Mouse (Mus musculus) MEL (cell line): ENCODE measurements around the gene Wnt2b. TPM values are rescaled to one million over a fixed set of nuclear protein-coding genes. Genes with fewer than 3 reads are reported as not detected.
A peak's percentile ranks its signal among the peaks of the same experiment; 100 is the strongest.

Source experiments
- DNase-seq: peaks from one replicate; pipeline ENCODE4 v3.0.0; 2011; ENCODE audit warnings: low read depth, low spot score
- H3K27ac ChIP-seq: 2 replicates; pipeline ENCODE4 v1.5.1; 2012; ENCODE audit warnings: low read depth, mild to moderate bottlenecking, control low read depth, low read length, moderate library complexity; ENCODE audit not compliant: control insufficient read depth
- H3K27me3 ChIP-seq, 2 experiments: fragments of 150-350 bp in 1 of 2; sonication (generic) in 1 of 2; 2 replicates each; pipeline ENCODE4 v1.6.1; 2012; ENCODE audit warnings: low read length in 2 of 2, mild to moderate bottlenecking in 2 of 2, improper control_type of control experiment in 1 of 2, moderate library complexity in 1 of 2; ENCODE audit not compliant: insufficient read depth in 2 of 2, control insufficient read depth in 1 of 2
- H3K36me3 ChIP-seq, 2 experiments: 2 replicates each; pipeline ENCODE4 v1.6.1; 2012 to 2014; ENCODE audit warnings: low read length in 2 of 2, improper control_type of control experiment in 1 of 2, inconsistent platforms in 1 of 2, mild to moderate bottlenecking in 1 of 2; ENCODE audit not compliant: insufficient read depth in 2 of 2, control insufficient read depth in 1 of 2
- H3K4me1 ChIP-seq, 2 experiments: fragments of 150-350 bp in 1 of 2; sonication (generic) in 1 of 2; 2 replicates each; pipeline ENCODE4 v1.6.1; 2012; ENCODE audit warnings: low read length in 2 of 2, improper control_type of control experiment in 1 of 2, mild to moderate bottlenecking in 1 of 2; ENCODE audit not compliant: insufficient read depth in 2 of 2, control insufficient read depth in 1 of 2
- H3K4me3 ChIP-seq, 2 experiments: fragments of 150-350 bp in 1 of 2; sonication (generic) in 1 of 2; 2 replicates each; pipeline ENCODE4 v1.5.1; 2012; ENCODE audit warnings: low read depth in 2 of 2, low read length in 2 of 2, mild to moderate bottlenecking in 2 of 2, moderate library complexity in 2 of 2, control low read depth in 1 of 2, improper control_type of control experiment in 1 of 2; ENCODE audit not compliant: control insufficient read depth in 1 of 2, insufficient read depth in 1 of 2
- H3K79me2 ChIP-seq: 2 replicates; pipeline ENCODE4 v1.6.1; 2012; ENCODE audit warnings: mild to moderate bottlenecking, low read length, moderate library complexity; ENCODE audit not compliant: control insufficient read depth, poor library complexity, insufficient read depth
- H3K9ac ChIP-seq: 2 replicates; pipeline ENCODE4 v1.6.1; 2012; ENCODE audit warnings: low read depth, mild to moderate bottlenecking, control low read depth, low read length, moderate library complexity; ENCODE audit not compliant: control insufficient read depth, poor library complexity, severe bottlenecking
- H3K9me3 ChIP-seq: fragments of 150-350 bp; sonication (generic); replicated peaks from 2 replicates; pipeline ENCODE4 v1.6.1; 2012; ENCODE audit warnings: mild to moderate bottlenecking, low read length, improper control_type of control experiment, moderate library complexity; ENCODE audit not compliant: insufficient read depth
- BHLHE40 ChIP-seq: IDR thresholded peaks from 2 replicates; pipeline ENCODE4 v1.6.1; 2012; ENCODE audit warnings: low read depth, mild to moderate bottlenecking, inconsistent platforms, low read length, improper control_type of control experiment, borderline replicate concordance
- CTCF ChIP-seq, 3 experiments: IDR thresholded peaks in 2 of 3; conservative IDR thresholded peaks in 1 of 3; 2 replicates each; pipeline ENCODE4 v1.5.1; 2011 to 2012; ENCODE audit warnings: low read length in 3 of 3, low read depth in 2 of 3, mild to moderate bottlenecking in 2 of 3, improper control_type of control experiment in 1 of 3, inconsistent platforms in 1 of 3, mixed read lengths in 1 of 3, moderate library complexity in 1 of 3; ENCODE audit not compliant: control insufficient read depth in 1 of 3, insufficient read depth in 1 of 3, poor library complexity in 1 of 3, severe bottlenecking in 1 of 3
- E2F4 ChIP-seq: IDR thresholded peaks from 2 replicates; pipeline ENCODE4 v1.6.1; 2011; ENCODE audit warnings: low read depth, low read length, improper control_type of control experiment, borderline replicate concordance
- ELF1 ChIP-seq: IDR thresholded peaks from 2 replicates; pipeline ENCODE4 v1.6.1; 2014; ENCODE audit warnings: low read depth, mild to moderate bottlenecking, inconsistent platforms, low read length, improper control_type of control experiment, moderate library complexity
- GATA1 ChIP-seq: IDR thresholded peaks from 2 replicates; pipeline ENCODE4 v1.6.1; 2011; ENCODE audit warnings: low read depth, low read length, improper control_type of control experiment
- HCFC1 ChIP-seq: IDR thresholded peaks from 2 replicates; pipeline ENCODE4 v1.6.1; 2012; ENCODE audit warnings: low read depth, mild to moderate bottlenecking, inconsistent platforms, low read length, improper control_type of control experiment, moderate library complexity
- JUND ChIP-seq: IDR thresholded peaks from 2 replicates; pipeline ENCODE4 v1.6.1; 2011; ENCODE audit warnings: low read depth, mild to moderate bottlenecking, improper control_type of control experiment, low read length
- MEF2A ChIP-seq: IDR thresholded peaks from 2 replicates; pipeline ENCODE4 v1.6.1; 2014; ENCODE audit warnings: low read depth, mild to moderate bottlenecking, inconsistent platforms, low read length, improper control_type of control experiment; ENCODE audit not compliant: poor library complexity, insufficient replicate concordance, severe bottlenecking; ENCODE audit errors: extremely low read depth
- MYB ChIP-seq: IDR thresholded peaks from 2 replicates; pipeline ENCODE4 v1.6.1; 2011; ENCODE audit warnings: mild to moderate bottlenecking, low read depth, low read length, improper control_type of control experiment
- MYC ChIP-seq: IDR thresholded peaks from 2 replicates; pipeline ENCODE4 v1.6.1; 2011; ENCODE audit warnings: low read depth, mild to moderate bottlenecking, low read length, improper control_type of control experiment, moderate library complexity
- NELFE ChIP-seq: IDR thresholded peaks from 2 replicates; pipeline ENCODE4 v1.6.1; 2011; ENCODE audit warnings: low read depth, low read length, improper control_type of control experiment
- NRF1 ChIP-seq: IDR thresholded peaks from 2 replicates; pipeline ENCODE4 v1.6.1; 2014; ENCODE audit warnings: low read depth, mild to moderate bottlenecking, inconsistent platforms, low read length, improper control_type of control experiment, moderate library complexity; ENCODE audit not compliant: poor library complexity, insufficient read depth, severe bottlenecking
- POLR2A ChIP-seq, 2 experiments: IDR thresholded peaks; 2 replicates each; pipeline ENCODE4 v1.6.1; 2011 to 2012; ENCODE audit warnings: low read length in 2 of 2, mild to moderate bottlenecking in 2 of 2, control low read depth in 1 of 2, improper control_type of control experiment in 1 of 2, low read depth in 1 of 2, moderate library complexity in 1 of 2; ENCODE audit not compliant: control insufficient read depth in 1 of 2, insufficient read depth in 1 of 2, poor library complexity in 1 of 2
- POLR2AphosphoS5 ChIP-seq: IDR thresholded peaks from 2 replicates; pipeline ENCODE4 v1.6.1; 2012; ENCODE audit warnings: low read depth, borderline replicate concordance, mild to moderate bottlenecking, inconsistent platforms, low read length, moderate library complexity, mixed read lengths
- RAD21 ChIP-seq: IDR thresholded peaks from 2 replicates; pipeline ENCODE4 v1.6.1; 2011; ENCODE audit warnings: mild to moderate bottlenecking, low read depth, low read length, improper control_type of control experiment
- RCOR1 ChIP-seq: IDR thresholded peaks from 2 replicates; pipeline ENCODE4 v1.6.1; 2012; ENCODE audit warnings: low read depth, mild to moderate bottlenecking, inconsistent platforms, low read length, improper control_type of control experiment
- SIN3A ChIP-seq: IDR thresholded peaks from 2 replicates; pipeline ENCODE4 v1.6.1; 2012; ENCODE audit warnings: low read length, improper control_type of control experiment, inconsistent platforms
- SMC3 ChIP-seq: IDR thresholded peaks from 2 replicates; pipeline ENCODE4 v1.6.1; 2011; ENCODE audit warnings: low read depth, low read length, improper control_type of control experiment
- TAL1 ChIP-seq: IDR thresholded peaks from 2 replicates; pipeline ENCODE4 v1.6.1; 2012; ENCODE audit warnings: mild to moderate bottlenecking, inconsistent platforms, low read length, moderate library complexity, mixed read lengths
- TBP ChIP-seq: IDR thresholded peaks from 2 replicates; pipeline ENCODE4 v1.8.0; 2011; ENCODE audit warnings: low read depth, low read length, improper control_type of control experiment
- TCF12 ChIP-seq: IDR thresholded peaks from 2 replicates; pipeline ENCODE4 v1.6.1; 2014; ENCODE audit warnings: low read depth, mild to moderate bottlenecking, inconsistent platforms, low read length, improper control_type of control experiment, moderate library complexity
- UBTF ChIP-seq: IDR thresholded peaks from 2 replicates; pipeline ENCODE4 v1.6.1; 2012; ENCODE audit warnings: low read depth, mild to moderate bottlenecking, inconsistent platforms, low read length, improper control_type of control experiment, moderate library complexity, borderline replicate concordance; ENCODE audit not compliant: insufficient read depth
- ZC3H11A ChIP-seq: IDR thresholded peaks from 2 replicates; pipeline ENCODE4 v1.6.1; 2012; ENCODE audit warnings: low read depth, mild to moderate bottlenecking, inconsistent platforms, low read length, improper control_type of control experiment
- polyA plus RNA-seq, 2 experiments: library from polyadenylated mRNA; stranded (reverse) in 1 of 2; unstranded in 1 of 2; fragments of >175 nt in 1 of 2; fragments of >200 nt in 1 of 2; gene quantifications; 2 replicates each; pipeline versions ENCODE4 v1.2.1 to v1.2.4; 2012; ENCODE audit warnings: low replicate concordance in 2 of 2, low read depth in 1 of 2; ENCODE audit not compliant: insufficient read length in 2 of 2, insufficient read depth in 1 of 2, missing spikeins in 1 of 2
- total RNA-seq: library from RNA; depleted of rRNA; stranded (reverse); fragments of 300-350 nt; gene quantifications from 2 replicates; pipeline ENCODE4 v1.2.3, GENCODE M21; 2012

Gene Wnt2b
- total and polyA plus RNA-seq, 3 experiments: 0.31 TPM; not detected in 2

DNA sequence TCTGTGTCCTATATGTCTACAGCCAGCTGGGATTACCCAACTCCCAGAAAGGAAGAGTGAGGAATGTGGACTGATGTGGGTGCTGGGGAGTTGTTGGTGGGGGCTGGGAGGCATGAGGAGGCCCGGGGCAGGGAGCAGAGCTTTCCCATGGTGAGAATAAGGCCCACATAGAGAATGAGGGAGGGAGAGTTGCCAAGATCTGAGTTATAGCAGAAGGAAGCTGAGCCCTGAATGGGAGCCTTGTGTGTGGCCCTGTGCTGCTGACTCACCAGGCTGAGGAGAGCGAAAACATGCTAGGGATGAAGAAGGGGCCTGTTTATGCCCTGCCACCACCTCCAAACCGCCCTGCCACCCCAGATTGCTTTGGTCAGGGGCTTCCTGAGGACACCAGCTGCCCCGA, 32.1 kb upstream of the Wnt2b start:
- H3K9me3 ChIP-seq: no peaks in the 10 kb centered on the region
- H3K79me2 ChIP-seq: no peaks in the 10 kb centered on the region
- no peaks in the 10 kb centered on the region; a peak in 1 of 4 replicates for H3K4me1 ChIP-seq
- no peak for TF ChIP-seq GATA1
- DNase-seq: no peak
- H3K27me3 ChIP-seq: peaks cover 1 to 4% of the 10 kb centered on the region in 2 experiments; a peak in 2 of 4 replicates
- no peak overlapping the region for H3K9ac ChIP-seq
- no peak overlapping the region for H3K27ac ChIP-seq
- H3K4me3 ChIP-seq: no peak overlapping the region
- H3K36me3 ChIP-seq: no peaks in the 10 kb centered on the region

DNA sequence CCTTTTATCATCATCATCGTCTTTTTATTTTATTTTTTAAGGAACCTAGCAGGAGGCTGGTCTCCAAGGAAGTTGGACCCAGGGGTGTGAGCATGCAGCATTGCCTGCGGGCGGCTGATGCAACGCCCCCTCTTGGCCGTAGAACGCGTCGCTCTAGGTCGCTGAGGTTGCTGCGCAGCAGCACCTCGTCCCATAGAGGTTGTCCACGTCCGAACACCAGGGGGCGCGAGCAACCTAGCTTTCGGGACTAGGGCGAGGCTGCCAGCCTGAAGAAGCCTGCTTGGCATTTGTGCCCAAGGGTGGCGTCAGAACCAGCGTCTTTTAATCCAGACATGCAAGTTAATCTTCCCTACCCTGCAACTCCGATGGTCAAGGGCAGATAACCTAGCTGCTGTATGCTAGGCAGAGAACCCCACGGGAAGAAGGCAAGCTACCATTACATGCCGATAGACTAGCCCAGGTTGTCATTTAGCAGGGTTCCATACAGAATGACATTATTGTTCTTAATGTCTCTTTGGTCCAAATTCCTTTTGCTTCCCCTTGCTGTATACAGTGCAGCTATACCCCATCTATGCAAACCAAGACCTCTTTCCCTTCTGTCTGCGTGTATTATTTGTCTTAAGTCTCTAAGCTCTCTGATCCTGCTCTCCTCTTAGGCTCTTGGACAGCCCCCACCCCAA, 31.1 kb upstream of the Wnt2b start:
- Histone ChIP-seq H3K4me3 (no peak overlapping the region), H3K9me3 (no peaks in the 10 kb centered on the region), H3K4me1 (no peaks in the 10 kb centered on the region; a peak in 1 of 4 replicates), H3K27me3 (peaks cover 1 to 4% of the 10 kb centered on the region in 2 experiments; a peak in 2 of 4 replicates), H3K27ac (no peak overlapping the region), H3K9ac (no peak overlapping the region), H3K79me2 (no peaks in the 10 kb centered on the region), H3K36me3 (no peaks in the 10 kb centered on the region)
- peak; percentile 81 for DNase-seq
- TF ChIP-seq POLR2A (IDR thresholded peaks at IDR 0.05; ENCODE audit: control insufficient read depth in 1 of 2, insufficient read depth in 1 of 2, low read depth in 1 of 2, low read length in 2 of 2, poor library complexity in 1 of 2) (no peak), NRF1 (peak; percentile 45; the same call in 1 of the 2 replicates), RAD21 (peak; percentile 72), SMC3 (peak; percentile 87), UBTF (no peak), CTCF (IDR thresholded peaks at IDR 0.05 in 2 of 3, conservative IDR thresholded peaks at IDR 0.05 in 1 of 3; ENCODE audit: control insufficient read depth in 1 of 3, insufficient read depth in 1 of 3, low read depth in 2 of 3, low read length in 3 of 3, poor library complexity in 1 of 3, severe bottlenecking in 1 of 3) (peak; percentile 70 to 99 (median 86)), ZC3H11A (peak; percentile 66), HCFC1 (no peak), MYC (no peak), RCOR1 (no peak), POLR2AphosphoS5 (no peak), NELFE (no peak), JUND (no peak)

DNA sequence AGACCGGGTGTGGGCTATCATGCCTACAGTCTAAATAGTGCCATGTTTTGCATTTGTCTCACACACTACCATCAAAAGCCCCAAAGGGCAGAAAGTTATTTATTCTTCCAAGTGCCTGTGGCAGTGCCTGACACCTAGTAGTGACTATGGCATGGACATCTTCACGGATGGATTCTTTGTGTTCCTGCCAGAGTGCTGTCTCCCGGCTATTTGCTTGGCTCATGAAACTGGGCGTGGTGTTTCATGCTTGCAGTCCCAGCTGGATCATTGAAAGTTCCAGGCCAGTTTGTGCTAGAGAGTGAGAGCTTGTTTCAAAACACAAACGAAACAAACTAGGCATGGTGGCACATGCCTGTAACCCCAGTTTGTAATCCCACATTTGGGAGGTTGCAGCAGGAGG, 30.0 kb upstream of the Wnt2b start:
- Histone ChIP-seq H3K4me3 (no peak overlapping the region), H3K79me2 (no peaks in the 10 kb centered on the region), H3K27me3 (peaks cover 1 to 2% of the 10 kb centered on the region in 2 experiments; a peak in 2 of 4 replicates), H3K36me3 (no peaks in the 10 kb centered on the region), H3K9me3 (no peaks in the 10 kb centered on the region), H3K27ac (no peak overlapping the region), H3K4me1 (no peaks in the 10 kb centered on the region; a peak in 1 of 4 replicates), H3K9ac (no peak overlapping the region)
- no peak for DNase-seq
- TF ChIP-seq RAD21 (no peak), TCF12 (no peak), POLR2A (IDR thresholded peaks at IDR 0.05; ENCODE audit: control insufficient read depth in 1 of 2, insufficient read depth in 1 of 2, low read depth in 1 of 2, low read length in 2 of 2, poor library complexity in 1 of 2) (no peak), GATA1 (no peak), ELF1 (no peak), E2F4 (no peak), JUND (no peak), CTCF (IDR thresholded peaks at IDR 0.05 in 2 of 3, conservative IDR thresholded peaks at IDR 0.05 in 1 of 3; ENCODE audit: control insufficient read depth in 1 of 3, insufficient read depth in 1 of 3, low read depth in 2 of 3, low read length in 3 of 3, poor library complexity in 1 of 3, severe bottlenecking in 1 of 3) (no peak), BHLHE40 (no peak), MEF2A (no peak), TBP (no peak), UBTF (no peak), MYB (no peak), SIN3A (no peak), TAL1 (no peak)
